Mouse (Mus musculus) cerebellum, adult (tissue): ENCODE data around the gene Wbp2.

ENCODE experiments used
- ATAC-seq: cut with Nextera tagmentation; 2 replicates; pipeline ENCODE4 v1.9.2; 2017; ENCODE audit warnings: mild to moderate bottlenecking, moderate library complexity, mixed read lengths; ENCODE audit not compliant: insufficient number of reproducible peaks, low FRiP score, low TSS enrichment

Wbp2 gene

DNA sequence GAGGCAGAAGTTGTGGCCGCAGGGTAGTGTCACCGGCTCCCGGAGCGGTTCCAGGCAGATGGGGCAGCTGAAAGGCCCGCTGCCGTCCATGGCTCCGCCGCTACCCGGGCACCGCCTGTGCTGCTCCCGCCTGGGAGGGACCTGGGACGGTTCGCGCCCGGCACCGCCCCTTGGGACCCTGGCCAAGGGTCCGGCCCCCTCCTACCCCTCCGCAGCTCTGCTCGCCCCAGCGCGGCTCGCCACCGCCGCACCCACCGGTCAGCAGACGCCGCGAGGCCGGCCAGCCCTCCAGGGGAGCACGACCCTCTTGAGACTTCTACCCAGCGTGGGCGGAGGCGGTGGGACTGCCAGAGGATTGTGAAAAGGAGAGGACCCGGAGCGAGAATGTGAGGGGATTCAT, 23.3 kb upstream of the Wbp2 start:
- no peak for ATAC-seq

DNA sequence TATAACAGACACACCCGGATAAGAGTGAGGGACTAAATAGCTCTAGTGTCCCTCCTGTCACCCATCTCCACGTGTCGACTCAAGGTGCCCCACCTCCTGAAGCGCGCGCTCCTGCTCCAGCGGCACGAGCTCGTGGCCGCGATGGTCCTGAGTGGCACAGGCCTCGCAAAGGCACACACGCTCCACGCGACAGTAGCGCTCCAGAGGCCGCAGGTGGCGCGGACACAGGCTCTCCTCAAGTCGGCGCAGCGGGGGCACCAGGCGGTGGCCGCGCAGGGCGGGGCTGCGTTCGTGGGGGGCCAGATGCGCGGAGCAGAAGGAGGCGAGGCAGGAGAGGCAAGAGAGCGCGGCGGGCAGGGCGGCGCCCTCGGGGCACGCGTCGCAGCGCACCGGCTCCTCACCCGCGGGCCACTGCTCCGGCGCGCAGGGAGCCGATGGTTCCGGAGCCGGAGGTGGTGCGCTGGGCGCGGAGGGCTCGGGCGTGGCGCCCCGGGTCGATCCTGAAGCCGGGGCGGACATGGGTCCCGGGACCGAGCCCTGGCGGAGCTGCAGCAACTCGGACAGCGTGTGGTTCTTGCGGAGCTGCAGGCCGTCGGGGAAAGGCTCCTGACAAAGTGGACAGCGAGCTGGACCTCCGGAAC, 22.8 kb upstream of the Wbp2 start:
- no peak for ATAC-seq

DNA sequence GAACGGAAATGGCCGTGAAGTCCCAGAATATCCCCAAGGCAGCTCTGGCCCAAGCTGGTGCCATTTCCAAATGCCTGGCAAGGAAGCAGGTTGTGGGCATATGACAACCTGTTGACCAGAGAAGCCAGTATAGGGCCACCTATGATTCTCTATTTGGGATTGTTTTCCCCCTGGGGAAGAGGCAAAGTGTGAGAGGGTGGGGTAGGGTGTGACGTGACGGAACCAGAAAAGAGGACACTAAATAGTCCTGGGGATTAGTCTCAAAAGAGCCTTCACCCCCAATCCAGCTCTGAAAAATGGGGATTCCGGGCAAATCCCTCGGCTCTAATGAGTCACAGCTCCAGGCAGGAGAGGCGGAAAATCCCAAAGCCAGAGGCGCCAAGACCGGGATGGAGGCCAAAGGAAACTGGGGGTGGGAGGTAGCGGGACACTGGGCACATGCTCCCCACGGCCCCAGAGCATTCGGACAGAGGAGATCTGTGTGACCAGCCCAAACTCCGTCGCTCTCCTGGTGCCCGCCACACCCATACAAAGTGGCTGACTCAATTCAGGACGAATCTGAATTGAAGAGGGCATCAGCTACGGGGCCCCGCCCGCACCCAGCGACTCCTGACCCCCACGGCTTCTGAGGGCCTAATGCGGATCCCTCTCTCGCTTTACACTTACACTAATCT, 21.8 kb upstream of the Wbp2 start:
- ATAC-seq, result no peak

DNA sequence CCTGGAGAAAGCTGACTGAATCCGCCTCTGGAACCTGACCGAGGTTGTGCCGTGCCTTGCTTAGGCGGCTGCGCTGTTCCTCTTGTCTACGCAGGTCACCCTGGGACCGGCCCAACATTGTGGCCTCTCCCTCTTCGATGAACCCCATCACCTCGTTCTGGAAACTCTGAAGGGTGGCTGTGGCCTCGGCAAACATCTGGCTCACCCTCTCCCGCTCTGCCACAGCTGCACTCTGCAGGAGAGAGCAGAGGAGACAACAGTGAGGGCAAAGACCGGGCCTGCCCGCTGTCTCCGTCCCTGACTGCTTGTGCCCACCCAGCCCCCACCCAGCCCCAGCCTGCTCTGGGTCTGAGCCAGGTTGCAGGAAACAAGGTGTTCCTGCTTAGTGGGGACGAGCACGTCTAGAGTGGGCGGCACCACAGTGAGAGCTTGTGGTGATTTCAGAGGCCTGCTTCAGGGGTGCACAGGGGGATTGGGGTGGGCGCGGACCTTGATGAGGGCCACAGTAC, 21.0 kb upstream of the Wbp2 start:
- no peak for ATAC-seq

DNA sequence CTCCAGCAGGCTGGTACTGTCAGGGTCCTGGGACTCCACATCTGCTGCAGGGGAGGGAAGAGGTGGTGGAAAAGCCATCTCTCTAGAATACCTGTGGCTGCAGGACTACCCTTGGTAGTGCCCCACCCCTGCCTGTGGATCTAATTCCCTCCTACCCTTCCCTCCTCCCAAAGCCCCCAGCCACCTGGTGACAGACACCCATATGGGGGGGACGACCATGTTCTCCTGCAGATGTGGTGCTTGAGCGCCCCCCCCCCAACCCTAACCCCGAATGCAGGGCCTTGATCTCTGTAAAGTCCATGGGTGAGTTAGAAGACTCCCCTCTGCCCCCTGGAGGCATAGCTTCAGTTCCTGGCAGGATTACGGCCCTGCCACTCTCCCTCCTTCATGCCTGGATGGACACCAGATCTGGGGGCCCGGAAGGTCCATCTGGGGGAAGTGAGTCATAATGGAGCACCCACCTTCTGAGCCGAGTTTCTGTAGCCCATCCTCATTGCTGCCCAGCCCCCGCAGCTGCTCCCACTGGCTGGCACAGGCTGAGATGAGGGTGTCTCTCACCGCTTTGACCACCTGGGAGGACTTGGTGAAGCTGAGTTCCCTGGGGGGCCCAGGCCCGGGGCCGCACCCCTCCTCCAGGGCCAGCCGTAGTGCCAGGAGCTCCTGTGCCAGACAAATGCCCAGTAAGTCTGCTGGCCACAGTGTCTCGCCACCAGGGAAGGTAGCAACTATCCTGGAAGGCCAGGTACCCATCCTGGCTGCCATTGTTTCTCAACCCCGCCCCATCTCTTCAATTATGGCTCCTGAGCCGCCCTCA, 20.4 kb upstream of the Wbp2 start:
- no peak for ATAC-seq

DNA sequence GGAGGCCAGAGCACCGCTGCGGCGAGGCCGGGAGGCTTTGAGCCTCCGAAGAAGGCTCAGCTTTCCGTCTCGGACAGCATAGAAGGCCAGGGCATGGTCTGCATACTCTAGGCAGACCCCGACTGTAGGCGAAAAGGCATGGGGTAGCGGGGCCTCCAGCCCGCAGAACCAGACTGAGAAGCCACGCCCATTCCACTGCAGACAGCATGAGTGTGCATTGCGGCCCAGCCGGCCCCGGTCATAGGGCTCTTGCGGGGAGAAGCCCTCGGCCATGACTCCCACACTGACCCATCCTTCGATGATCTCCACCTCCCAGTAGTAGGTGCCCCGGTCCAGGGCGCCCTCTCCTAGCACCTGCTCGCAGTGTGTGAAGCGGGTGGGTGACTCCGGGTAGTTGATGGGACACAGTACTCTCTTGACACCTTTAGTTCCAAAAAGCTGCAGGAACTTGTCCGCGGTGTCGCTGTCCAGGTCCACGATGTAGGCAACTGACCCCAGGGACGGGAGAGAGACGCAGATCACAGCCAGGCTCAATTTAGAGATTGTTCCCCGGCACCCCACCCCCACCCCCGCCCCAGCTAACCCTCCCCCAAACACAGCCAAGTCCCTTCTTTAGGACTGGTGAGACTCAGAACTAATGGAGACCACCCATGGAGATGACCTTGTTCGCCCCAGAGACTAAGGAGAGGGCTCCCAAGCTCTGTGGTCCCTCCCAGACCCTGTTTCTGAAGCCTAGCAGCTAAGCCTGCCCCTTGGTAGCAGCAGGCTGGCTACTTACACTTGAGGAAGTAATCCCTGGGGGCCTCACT, 19.6 kb upstream of the Wbp2 start:
- ATAC-seq, result no peak

DNA sequence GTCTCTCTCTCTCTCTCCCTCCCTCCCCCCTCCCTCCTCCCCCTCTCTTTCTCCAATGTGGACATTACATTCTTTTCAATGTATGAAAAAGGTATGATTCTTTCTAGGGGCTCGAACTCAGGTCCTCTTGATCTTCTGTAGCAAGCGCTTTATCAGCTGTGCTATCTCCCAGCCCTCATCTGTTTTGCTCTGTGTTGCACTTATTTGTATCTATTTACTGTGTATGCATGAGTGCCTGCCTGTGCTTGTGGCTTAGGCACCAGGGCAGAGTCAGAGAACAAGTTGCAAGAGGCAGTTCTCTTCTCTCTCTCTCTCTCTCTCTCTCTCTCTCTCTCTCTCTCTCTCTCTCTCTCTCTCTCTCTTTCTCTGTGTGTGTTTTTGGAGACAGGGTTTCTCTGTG, 18.3 kb upstream of the Wbp2 start:
- no peak for ATAC-seq

DNA sequence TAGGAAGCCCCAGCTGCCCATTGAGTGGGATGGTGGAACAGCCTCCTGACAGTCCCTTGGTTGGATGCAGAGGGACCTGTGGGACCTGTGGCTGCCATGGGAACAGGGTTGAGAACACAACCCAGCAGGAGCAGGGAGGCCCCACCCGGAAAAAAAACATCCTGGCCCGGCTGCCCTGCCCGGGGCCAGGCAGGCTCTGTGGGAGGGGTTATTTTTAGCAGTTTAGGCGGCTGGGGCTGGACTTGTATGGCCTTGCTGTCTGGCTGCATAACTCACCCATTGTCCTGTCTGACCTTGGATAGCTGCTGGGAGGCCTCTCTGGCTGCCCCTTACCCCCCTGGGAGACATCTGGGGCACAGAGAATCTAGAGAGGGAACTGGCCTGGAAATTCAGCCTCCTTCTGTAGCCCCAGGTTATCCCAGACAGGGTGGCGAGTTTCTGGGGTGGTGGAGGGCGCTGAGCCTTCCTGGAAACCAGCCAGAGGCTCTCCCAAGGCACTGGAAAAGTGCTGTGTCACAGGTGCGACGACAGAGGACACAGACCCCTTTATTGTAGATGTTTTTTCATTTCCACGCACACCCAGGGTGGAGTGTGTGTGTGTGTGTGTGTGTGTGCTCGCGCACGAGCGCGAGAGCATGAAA, 17.3 kb upstream of the Wbp2 start:
- ATAC-seq, result no peak

DNA sequence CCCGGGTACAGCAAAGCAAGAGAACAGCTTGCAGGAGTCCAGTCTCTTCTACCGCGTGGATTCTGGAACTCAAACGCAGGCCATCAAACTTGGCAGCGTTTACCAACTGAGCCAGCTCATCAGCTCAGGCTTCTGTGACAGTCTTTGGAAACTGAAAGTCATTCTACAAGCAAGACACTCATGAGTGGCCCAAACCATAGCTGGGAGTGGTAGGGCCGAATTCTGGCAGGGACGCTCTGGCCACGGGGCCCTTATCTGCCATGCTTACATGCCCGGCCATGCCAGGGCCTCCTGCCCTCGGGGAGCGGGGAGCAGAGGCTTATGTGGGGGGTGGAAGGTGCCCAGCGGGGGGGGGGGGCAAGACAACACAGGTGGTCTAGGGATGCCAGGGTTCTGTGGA, 16.8 kb upstream of the Wbp2 start:
- ATAC-seq, result no peak

DNA sequence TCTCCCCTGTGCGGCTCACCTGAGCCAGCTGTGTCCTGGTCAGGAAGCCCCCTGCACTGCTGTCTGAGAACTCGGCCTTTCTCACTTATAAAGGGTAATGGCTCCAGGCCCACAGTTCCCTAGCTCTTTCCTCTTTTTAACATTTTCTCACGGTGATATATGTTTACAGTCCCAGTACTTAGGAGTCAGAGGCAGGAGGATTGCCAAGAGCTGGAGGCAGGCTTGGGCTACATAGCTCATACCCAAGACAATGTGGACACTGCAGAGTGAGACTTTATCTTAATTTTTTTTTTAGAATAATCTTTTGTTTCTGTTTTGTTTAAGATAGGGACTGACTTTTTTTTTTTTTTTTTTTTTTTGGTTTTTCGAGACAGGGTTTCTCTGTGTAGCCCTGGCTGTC, 15.7 kb upstream of the Wbp2 start:
- ATAC-seq, result no peak

DNA sequence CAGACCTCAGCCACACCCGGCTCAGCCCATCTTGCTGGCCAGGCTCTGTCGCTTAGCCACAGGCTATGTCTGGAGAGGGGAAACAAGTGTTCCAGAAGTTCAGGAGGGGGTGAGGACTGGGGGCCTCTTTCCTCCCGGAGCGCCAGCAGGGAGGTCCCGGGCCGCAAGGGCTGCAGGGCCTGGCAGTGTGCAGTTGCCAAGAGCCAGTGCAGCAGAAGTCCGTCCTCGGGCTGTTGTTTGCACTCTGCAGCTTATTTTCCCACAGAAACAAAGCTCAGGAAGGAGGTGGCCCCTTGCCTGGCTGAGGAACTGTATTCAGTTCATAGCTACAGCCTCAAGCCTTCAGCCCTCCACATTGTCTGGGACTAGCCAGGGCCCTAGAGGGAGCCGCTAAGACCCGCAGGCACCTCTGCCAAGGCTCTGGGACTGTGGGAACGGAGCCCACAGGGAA, 15.2 kb upstream of the Wbp2 start:
- no peak for ATAC-seq

DNA sequence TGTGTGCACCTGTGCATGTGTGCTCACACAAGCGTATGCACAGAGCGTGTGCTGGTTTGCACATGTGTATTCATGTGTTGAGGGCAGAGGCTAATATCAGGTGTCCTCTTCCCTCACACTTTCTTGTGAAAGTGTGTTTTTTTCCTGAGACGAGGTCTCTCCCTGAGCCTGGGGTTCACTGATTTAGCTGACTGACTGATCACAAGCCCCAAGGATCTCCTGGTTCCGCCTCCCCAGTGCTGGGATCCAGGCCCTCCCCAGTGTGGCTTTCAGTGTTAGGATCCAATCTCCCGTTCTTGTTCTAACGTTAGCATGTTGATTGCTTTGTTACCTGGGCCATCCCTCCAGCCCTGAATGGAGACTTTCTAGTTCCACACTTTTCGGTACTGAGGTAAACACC, 14.0 kb upstream of the Wbp2 start:
- no peak for ATAC-seq

DNA sequence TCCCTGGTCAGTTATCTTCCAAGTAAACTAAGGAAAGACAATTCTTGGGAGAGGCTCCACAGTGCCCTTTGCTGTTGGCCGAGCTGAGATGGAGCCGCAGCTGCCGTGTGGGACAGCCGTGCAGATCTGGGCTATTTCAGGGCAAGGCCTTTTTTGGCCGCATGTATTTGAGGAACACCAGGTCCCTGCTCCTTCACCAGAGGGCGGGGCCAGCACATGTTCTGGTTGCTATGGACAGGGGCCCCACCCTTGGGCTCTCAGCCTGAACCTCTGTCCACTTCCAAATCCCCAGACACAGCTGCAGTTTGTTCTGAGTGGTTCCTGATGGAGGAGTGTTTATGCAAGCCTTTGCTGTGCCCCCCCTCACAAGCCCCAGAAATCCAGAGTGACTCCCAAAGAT, 13.6 kb upstream of the Wbp2 start:
- ATAC-seq, result no peak

DNA sequence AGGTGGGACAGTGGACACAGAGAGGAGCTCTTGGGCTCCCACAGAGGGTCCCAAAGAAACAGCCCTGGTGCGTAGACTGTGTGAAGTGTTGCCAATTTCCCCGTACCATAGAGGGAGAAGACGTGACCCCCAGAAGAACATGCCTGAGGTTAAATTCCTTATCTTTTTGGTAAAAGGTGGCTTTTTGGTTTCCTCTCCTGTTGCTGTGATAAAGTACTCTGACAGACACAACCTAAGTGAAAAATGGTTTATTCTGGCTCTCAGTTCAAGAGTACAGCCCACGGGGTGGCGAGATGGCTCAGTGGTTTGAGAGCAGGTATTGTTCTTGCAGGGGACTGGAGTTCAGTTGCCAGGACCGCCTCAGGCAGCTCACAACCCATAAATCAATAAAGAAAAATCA, 12.7 kb upstream of the Wbp2 start:
- no peak for ATAC-seq

DNA sequence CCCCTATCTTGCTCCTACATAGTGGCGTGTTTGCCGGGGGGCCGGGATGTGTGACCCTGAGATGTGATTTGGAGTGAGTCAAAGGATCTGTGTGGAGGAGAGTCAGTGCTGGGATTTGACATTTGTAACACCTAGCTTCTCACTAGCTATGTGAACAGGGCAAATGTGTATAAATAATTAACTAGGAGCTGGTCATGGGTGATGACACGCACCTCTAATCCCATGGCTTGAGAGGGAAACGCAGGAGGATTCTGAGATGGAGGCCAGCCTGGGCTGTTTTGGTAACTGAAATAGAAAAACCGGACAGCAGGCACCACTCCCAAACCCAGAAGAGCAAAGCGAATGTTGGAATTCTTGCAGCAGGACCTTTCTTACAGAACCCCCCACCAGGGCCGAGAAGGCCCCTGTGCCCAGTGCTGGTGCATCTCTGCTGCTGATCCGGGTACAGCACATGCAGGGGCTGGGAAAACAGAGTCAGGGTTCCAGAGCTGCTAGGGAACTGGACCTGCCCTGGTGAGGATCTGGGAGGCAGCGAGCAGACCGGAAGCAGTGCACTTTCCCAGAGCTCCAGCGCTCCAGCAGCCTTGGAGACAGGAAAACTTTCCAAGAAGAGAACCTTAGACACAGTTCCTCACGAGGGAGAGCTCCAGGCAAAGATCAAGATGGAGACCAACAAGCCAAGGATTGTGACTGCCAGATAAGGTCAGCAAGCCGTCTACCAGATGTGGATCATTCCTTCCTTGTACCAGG, 12.1 kb upstream of the Wbp2 start:
- ATAC-seq, result no peak

DNA sequence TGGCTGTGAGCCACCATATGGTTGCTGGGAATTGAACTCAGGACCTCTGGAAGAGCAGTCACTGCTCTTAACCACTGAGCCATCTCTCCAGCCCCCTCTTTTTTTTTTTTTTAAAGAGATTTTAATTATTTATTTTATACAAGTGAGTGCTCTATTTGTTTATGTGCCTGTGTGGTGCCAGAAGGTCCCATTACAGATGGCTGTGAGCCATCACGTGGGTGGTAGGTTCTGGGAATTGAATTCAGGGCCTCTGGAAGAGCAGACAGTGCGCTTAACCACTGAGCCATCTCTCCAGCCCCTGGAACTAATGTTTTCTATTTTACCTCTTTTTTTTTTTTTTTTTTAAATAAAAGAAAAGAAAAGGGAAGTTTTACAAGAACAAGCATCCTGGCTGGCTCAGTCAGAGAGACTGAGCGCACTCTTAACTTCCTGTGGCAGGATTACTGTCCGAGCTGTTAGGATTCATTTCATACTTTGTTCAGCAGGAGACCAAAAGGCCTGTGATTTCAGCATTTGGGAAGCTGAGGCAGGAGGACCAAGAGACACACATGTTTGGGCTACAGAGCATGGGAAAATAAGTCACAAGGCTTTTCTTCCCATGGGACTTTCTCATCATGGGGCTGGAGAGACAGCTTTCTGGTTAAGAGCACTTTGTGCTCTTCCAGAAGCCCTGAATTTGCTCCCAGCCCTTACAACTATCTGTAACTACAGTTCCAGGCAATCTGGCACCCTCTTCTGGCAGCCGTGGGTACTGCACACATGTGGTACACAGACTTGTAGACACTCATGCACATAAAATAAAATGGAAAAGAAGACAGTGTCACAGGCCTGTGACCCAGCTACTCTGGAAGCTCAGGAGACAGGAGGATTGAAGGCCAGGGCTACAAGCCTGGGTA, 9.7 kb upstream of the Wbp2 start:
- ATAC-seq, result no peak

DNA sequence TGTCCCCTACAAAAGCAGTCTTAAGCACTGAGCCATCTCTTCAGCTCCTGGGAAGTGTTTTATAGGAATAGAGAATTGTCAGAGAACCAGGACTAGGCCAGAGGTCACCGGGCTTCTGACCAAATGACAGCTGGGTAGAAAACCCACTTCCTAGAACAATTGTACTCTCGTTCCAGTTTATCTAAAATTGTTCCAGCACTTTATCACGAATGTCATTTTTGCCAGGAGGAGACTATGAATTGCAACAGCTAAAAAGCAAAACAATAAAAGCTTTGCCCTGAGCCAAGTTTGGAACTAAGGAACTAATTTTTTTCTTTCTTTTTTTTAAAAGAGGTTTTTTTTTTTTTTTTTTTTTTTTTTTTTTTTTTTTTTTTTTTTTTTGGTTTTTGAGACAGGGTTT, 8.8 kb upstream of the Wbp2 start:
- ATAC-seq, result no peak

DNA sequence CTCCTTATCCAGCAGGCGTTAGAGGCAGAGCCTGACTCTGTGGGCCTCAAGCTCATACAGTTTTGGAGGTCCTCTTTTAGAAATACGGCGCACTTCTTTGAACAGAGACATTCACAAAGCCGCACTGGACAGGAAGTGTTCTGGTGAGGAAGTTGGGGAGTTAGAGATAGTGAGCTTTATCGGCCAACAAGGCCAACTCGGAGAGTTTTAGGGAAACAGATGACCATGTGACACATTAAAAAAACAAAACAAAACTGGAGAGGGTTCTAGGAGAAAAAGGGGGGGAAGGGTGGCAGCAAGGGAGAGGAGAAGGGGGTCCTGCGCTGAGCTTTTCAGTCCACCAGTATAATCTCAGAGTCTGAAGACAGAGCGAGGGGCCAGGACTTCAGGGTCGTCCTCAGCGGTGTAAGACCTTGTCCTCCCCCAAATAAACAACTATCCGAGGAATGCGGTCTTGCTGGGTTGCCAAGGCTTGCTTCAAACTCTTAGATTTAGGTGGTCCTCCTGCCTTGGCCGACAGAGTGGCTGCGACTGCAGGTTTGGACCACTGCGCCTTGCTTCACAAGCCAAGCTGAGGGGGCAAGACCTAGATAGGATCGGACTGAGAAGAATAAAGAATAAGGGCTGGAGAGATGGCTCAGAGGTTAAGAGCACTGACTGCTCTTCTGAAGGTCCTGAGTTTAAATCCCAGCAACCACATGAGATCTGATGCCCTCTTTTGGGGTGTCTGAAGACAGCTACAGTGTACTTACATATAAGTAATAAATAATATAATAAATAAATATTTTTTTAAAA, 7.2 kb upstream of the Wbp2 start:
- no peak for ATAC-seq
